Mouse (Mus musculus): Measurements from ENCODE around the gene Krt23.

DNA sequence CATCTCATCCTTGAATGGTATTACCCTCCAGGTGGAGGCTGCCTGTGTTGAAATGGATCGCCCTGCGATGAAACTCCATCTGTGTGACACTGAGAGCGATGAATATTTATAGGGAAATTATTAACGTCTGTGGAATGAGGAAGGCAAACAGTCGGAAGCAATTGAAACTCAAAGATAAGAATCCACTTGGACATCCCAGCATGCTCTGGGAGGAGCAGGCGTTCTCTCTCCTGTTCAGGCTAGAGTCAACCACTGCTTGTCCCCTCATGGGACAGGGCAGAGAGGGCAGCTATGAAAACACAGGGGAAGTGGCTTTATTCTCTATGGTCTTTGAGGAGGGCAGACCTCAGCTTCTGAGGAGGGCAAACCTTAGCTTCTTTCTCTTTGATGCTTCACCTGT is 19.5 kb downstream of the Krt23 start:
- TF ChIP-seq CTCF (IDR thresholded peaks at IDR 0.05) (no peak), POLR2A (IDR thresholded peaks at IDR 0.05; ENCODE audit: insufficient read depth, low read depth, low read length) (no peak)

All from heart, adult 2 months (tissue).